Mouse (Mus musculus): ENCODE measurements around the gene Dusp7. TPM values are rescaled to one million over a fixed set of nuclear protein-coding genes. Genes with fewer than 3 reads are reported as not detected.

The Dusp7 gene
- polyA plus RNA-seq, 1 experiment from 2014 or later = 48.4 TPM

- Histone ChIP-seq H3K4me1 (ENCODE audit: control insufficient read depth, insufficient read depth, low read length) (no peaks in the 10 kb centered on the region), H3K9ac (ENCODE audit: low read depth, low read length) (no peak overlapping the region), H3K27me3 (replicated peaks; ENCODE audit: control insufficient read depth, insufficient read depth, low read length) (no peaks in the 10 kb centered on the region), H3K4me3 (ENCODE audit: low read depth, low read length) (no peak overlapping the region), H3K9me3 (ENCODE audit: control insufficient read depth, low read length) (no peaks in the 10 kb centered on the region), H3K27ac (replicated peaks; ENCODE audit: low read depth, low read length) (no peak overlapping the region), H3K36me3 (ENCODE audit: control insufficient read depth, insufficient read depth, low read length) (peaks cover 57% of the 10 kb centered on the region), H3K4me2 (ENCODE audit: low read depth, low read length) (no peak overlapping the region)
- DNase-seq (ENCODE audit: low spot score) (no peak), ATAC-seq (ENCODE audit: low read depth) (no peak)
- 68% methylated on average over 3 of the region's 3 CpGs for WGBS
Measured at GRCm38 (mm10) chr9:106378045-106378444, 9.6 kb downstream of the Dusp7 start.

- peaks cover 4% of the 10 kb centered on the region for H3K4me1 ChIP-seq (ENCODE audit: control insufficient read depth, insufficient read depth, low read length)
- H3K9ac ChIP-seq (ENCODE audit: low read depth, low read length) = no peak overlapping the region
- no peaks in the 10 kb centered on the region for H3K27me3 ChIP-seq (replicated peaks; ENCODE audit: control insufficient read depth, insufficient read depth, low read length)
- ATAC-seq (ENCODE audit: low read depth) (peak; percentile 69), DNase-seq (ENCODE audit: low spot score) (peak; percentile 81)
- H3K4me3 ChIP-seq (ENCODE audit: low read depth, low read length) = no peak overlapping the region
- no peak overlapping the region for H3K4me2 ChIP-seq (ENCODE audit: low read depth, low read length)
- H3K9me3 ChIP-seq (ENCODE audit: control insufficient read depth, low read length) = no peaks in the 10 kb centered on the region
- WGBS = 44% methylated on average over 8 of the region's 9 CpGs
- peak overlapping the region; percentile 10; the same call in 1 of the 2 replicates for H3K27ac ChIP-seq (replicated peaks; ENCODE audit: low read depth, low read length)
- peaks cover 50% of the 10 kb centered on the region for H3K36me3 ChIP-seq (ENCODE audit: control insufficient read depth, insufficient read depth, low read length)
Measured at GRCm38 (mm10) chr9:106378753-106379152, 10.3 kb downstream of the Dusp7 start.

GRCm38 (mm10) chr9:106386181-106386864 lies 17.9 kb downstream of the Dusp7 start:
- H3K9ac ChIP-seq (ENCODE audit: low read depth, low read length) = no peak overlapping the region
- H3K27me3 ChIP-seq (replicated peaks; ENCODE audit: control insufficient read depth, insufficient read depth, low read length) = no peaks in the 10 kb centered on the region
- H3K4me1 ChIP-seq (ENCODE audit: control insufficient read depth, insufficient read depth, low read length) = peaks cover 11% of the 10 kb centered on the region
- no peak overlapping the region for H3K27ac ChIP-seq (replicated peaks; ENCODE audit: low read depth, low read length)
- no peak for DNase-seq (ENCODE audit: low spot score)
- no peak for ATAC-seq (ENCODE audit: low read depth)
- H3K4me2 ChIP-seq (ENCODE audit: low read depth, low read length) = no peak overlapping the region
- H3K36me3 ChIP-seq (ENCODE audit: control insufficient read depth, insufficient read depth, low read length) = no peaks in the 10 kb centered on the region
- 69% methylated on average over 10 of the region's 12 CpGs for WGBS
- H3K4me3 ChIP-seq (ENCODE audit: low read depth, low read length) = no peak overlapping the region
- no peaks in the 10 kb centered on the region for H3K9me3 ChIP-seq (ENCODE audit: control insufficient read depth, low read length)

GRCm38 (mm10) chr9:106392828-106393527 lies 24.5 kb downstream of the Dusp7 start:
- Histone ChIP-seq H3K36me3 (ENCODE audit: control insufficient read depth, insufficient read depth, low read length) (no peaks in the 10 kb centered on the region), H3K4me3 (ENCODE audit: low read depth, low read length) (no peak overlapping the region), H3K4me1 (ENCODE audit: control insufficient read depth, insufficient read depth, low read length) (peaks cover 9% of the 10 kb centered on the region; the same call in 1 of the 2 replicates), H3K4me2 (ENCODE audit: low read depth, low read length) (no peak overlapping the region), H3K9me3 (ENCODE audit: control insufficient read depth, low read length) (no peaks in the 10 kb centered on the region), H3K27ac (replicated peaks; ENCODE audit: low read depth, low read length) (no peak overlapping the region), H3K27me3 (replicated peaks; ENCODE audit: control insufficient read depth, insufficient read depth, low read length) (no peaks in the 10 kb centered on the region), H3K9ac (ENCODE audit: low read depth, low read length) (no peak overlapping the region)
- WGBS = 79% methylated on average over 10 of the region's 11 CpGs
- ATAC-seq (ENCODE audit: low read depth) (no peak), DNase-seq (ENCODE audit: low spot score) (no peak)

GRCm38 (mm10) chr9:106393548-106393947 lies 25.1 kb downstream of the Dusp7 start:
- Histone ChIP-seq H3K9ac (ENCODE audit: low read depth, low read length) (no peak overlapping the region), H3K4me3 (ENCODE audit: low read depth, low read length) (no peak overlapping the region), H3K4me1 (ENCODE audit: control insufficient read depth, insufficient read depth, low read length) (peaks cover 9% of the 10 kb centered on the region; the same call in 1 of the 2 replicates), H3K27me3 (replicated peaks; ENCODE audit: control insufficient read depth, insufficient read depth, low read length) (no peaks in the 10 kb centered on the region), H3K4me2 (ENCODE audit: low read depth, low read length) (no peak overlapping the region), H3K36me3 (ENCODE audit: control insufficient read depth, insufficient read depth, low read length) (no peaks in the 10 kb centered on the region), H3K9me3 (ENCODE audit: control insufficient read depth, low read length) (no peaks in the 10 kb centered on the region), H3K27ac (replicated peaks; ENCODE audit: low read depth, low read length) (no peak overlapping the region)
- DNase-seq (ENCODE audit: low spot score) = no peak
- no peak for ATAC-seq (ENCODE audit: low read depth)
- WGBS = 86% methylated on average over 8 of the region's 8 CpGs

GRCm38 (mm10) chr9:106394649-106395602 lies 26.5 kb downstream of the Dusp7 start:
- no peak overlapping the region for H3K4me3 ChIP-seq (ENCODE audit: low read depth, low read length)
- no peaks in the 10 kb centered on the region for H3K27me3 ChIP-seq (replicated peaks; ENCODE audit: control insufficient read depth, insufficient read depth, low read length)
- H3K9me3 ChIP-seq (ENCODE audit: control insufficient read depth, low read length) = no peaks in the 10 kb centered on the region
- H3K36me3 ChIP-seq (ENCODE audit: control insufficient read depth, insufficient read depth, low read length) = no peaks in the 10 kb centered on the region
- WGBS = 48% methylated on average over 11 of the region's 11 CpGs
- no peak overlapping the region for H3K4me2 ChIP-seq (ENCODE audit: low read depth, low read length)
- DNase-seq (ENCODE audit: low spot score) (peak; percentile 54), ATAC-seq (ENCODE audit: low read depth) (peak; percentile 67)
- no peak overlapping the region for H3K9ac ChIP-seq (ENCODE audit: low read depth, low read length)
- H3K27ac ChIP-seq (replicated peaks; ENCODE audit: low read depth, low read length) = no peak overlapping the region
- H3K4me1 ChIP-seq (ENCODE audit: control insufficient read depth, insufficient read depth, low read length) = peaks cover 9% of the 10 kb centered on the region; the same call in 1 of the 2 replicates

GRCm38 (mm10) chr9:106397733-106398132 lies 29.3 kb downstream of the Dusp7 start:
- H3K9me3 ChIP-seq (ENCODE audit: control insufficient read depth, low read length) = no peaks in the 10 kb centered on the region
- no peaks in the 10 kb centered on the region for H3K27me3 ChIP-seq (replicated peaks; ENCODE audit: control insufficient read depth, insufficient read depth, low read length)
- no peaks in the 10 kb centered on the region for H3K36me3 ChIP-seq (ENCODE audit: control insufficient read depth, insufficient read depth, low read length)
- no peak for ATAC-seq (ENCODE audit: low read depth)
- no peak overlapping the region for H3K9ac ChIP-seq (ENCODE audit: low read depth, low read length)
- peaks cover 10% of the 10 kb centered on the region; the same call in 1 of the 2 replicates for H3K4me1 ChIP-seq (ENCODE audit: control insufficient read depth, insufficient read depth, low read length)
- WGBS = 81% methylated on average over 4 of the region's 4 CpGs
- DNase-seq (ENCODE audit: low spot score) = no peak
- H3K4me3 ChIP-seq (ENCODE audit: low read depth, low read length) = no peak overlapping the region
- H3K4me2 ChIP-seq (ENCODE audit: low read depth, low read length) = no peak overlapping the region
- no peak overlapping the region for H3K27ac ChIP-seq (replicated peaks; ENCODE audit: low read depth, low read length)

GRCm38 (mm10) chr9:106398667-106399311 lies 30.4 kb downstream of the Dusp7 start:
- Histone ChIP-seq H3K9ac (ENCODE audit: low read depth, low read length) (no peak overlapping the region), H3K4me2 (ENCODE audit: low read depth, low read length) (no peak overlapping the region), H3K36me3 (ENCODE audit: control insufficient read depth, insufficient read depth, low read length) (no peaks in the 10 kb centered on the region), H3K27ac (replicated peaks; ENCODE audit: low read depth, low read length) (no peak overlapping the region), H3K4me3 (ENCODE audit: low read depth, low read length) (no peak overlapping the region), H3K4me1 (ENCODE audit: control insufficient read depth, insufficient read depth, low read length) (peaks cover 11% of the 10 kb centered on the region; the same call in 1 of the 2 replicates), H3K27me3 (replicated peaks; ENCODE audit: control insufficient read depth, insufficient read depth, low read length) (no peaks in the 10 kb centered on the region), H3K9me3 (ENCODE audit: control insufficient read depth, low read length) (no peaks in the 10 kb centered on the region)
- no peak for ATAC-seq (ENCODE audit: low read depth)
- WGBS = 73% methylated on average over 9 of the region's 9 CpGs
- DNase-seq (ENCODE audit: low spot score) = no peak
